Mouse (Mus musculus) lung, postnatal 0 days (tissue): ENCODE measurements around the gene Actn2. TPM values are rescaled to one million over a fixed set of nuclear protein-coding genes. Genes with fewer than 3 reads are reported as not detected.

Experiments
- ATAC-seq: fragments of 200-750 bp; cut with Nextera tagmentation; 2 replicates; pipeline ENCODE4 v1.8.0; 2017; ENCODE audit warnings: moderate library complexity
- DNase-seq: peaks from one replicate; pipeline ENCODE4 v3.0.0-alpha.2; 2016; ENCODE audit warnings: low spot score
- H3K27ac ChIP-seq: fragments of 300-500 bp; sonication (generic); 2 replicates; pipeline ENCODE4 v1.5.1; 2014; ENCODE audit warnings: antibody characterized with exemption, mild to moderate bottlenecking, low read length, mixed read lengths
- H3K27me3 ChIP-seq: fragments of 300-500 bp; sonication (generic); replicated peaks from 2 replicates; pipeline ENCODE4 v1.6.1; 2014; ENCODE audit warnings: low read length, mixed read lengths; ENCODE audit not compliant: insufficient read depth
- H3K36me3 ChIP-seq: fragments of 300-500 bp; sonication (generic); 2 replicates; pipeline ENCODE4 v1.6.1; 2014; ENCODE audit warnings: low read length, mixed read lengths; ENCODE audit not compliant: insufficient read depth
- H3K4me1 ChIP-seq: fragments of 300-500 bp; sonication (generic); 2 replicates; pipeline ENCODE4 v1.6.1; 2014; ENCODE audit warnings: antibody characterized with exemption, low read depth, low read length, mixed read lengths; ENCODE audit not compliant: insufficient read depth
- H3K4me2 ChIP-seq: fragments of 300-500 bp; sonication (generic); replicated peaks from 2 replicates; pipeline ENCODE4 v1.6.1; 2014; ENCODE audit warnings: low read depth, mild to moderate bottlenecking, low read length, moderate library complexity, mixed read lengths
- H3K4me3 ChIP-seq: fragments of 300-500 bp; sonication (generic); 2 replicates; pipeline ENCODE4 v1.5.1; 2014; ENCODE audit warnings: low read depth, low read length
- H3K9ac ChIP-seq: fragments of 300-500 bp; sonication (generic); replicated peaks from 2 replicates; pipeline ENCODE4 v1.6.1; 2014; ENCODE audit warnings: low read depth, mild to moderate bottlenecking
- H3K9me3 ChIP-seq: fragments of 300-500 bp; sonication (generic); 2 replicates; pipeline ENCODE4 v1.6.1; 2016; ENCODE audit warnings: low read length, mixed read lengths
- CTCF ChIP-seq: IDR thresholded peaks from 2 replicates; pipeline ENCODE4 v1.5.1; 2016; ENCODE audit warnings: antibody characterized with exemption, mild to moderate bottlenecking
- EP300 ChIP-seq: IDR thresholded peaks from 2 replicates; pipeline ENCODE4 v1.6.1; 2016; ENCODE audit warnings: antibody characterized with exemption, mild to moderate bottlenecking, control low read depth
- WGBS: fragments of 180-500 bp; shearing (Covaris S2); extraction: QIAGEN DNeasy Blood & Tissue Kit; methylation state at CpG from one replicate; pipeline ENCODE4 v1.1.7; 2014; 5-methylcytosine and 5-hydroxymethylcytosine counted together
- polyA plus RNA-seq: library from polyadenylated mRNA; unstranded; fragments of >200 nt; fragmentation: Nextera tagmentation; extraction: Ambion mirVana; gene quantifications from 2 replicates; pipeline ENCODE4 v1.2.1, GENCODE M21; 2015

Gene Actn2
- polyA plus RNA-seq, 1 experiment from 2014 or later = 16.1 TPM

DNA sequence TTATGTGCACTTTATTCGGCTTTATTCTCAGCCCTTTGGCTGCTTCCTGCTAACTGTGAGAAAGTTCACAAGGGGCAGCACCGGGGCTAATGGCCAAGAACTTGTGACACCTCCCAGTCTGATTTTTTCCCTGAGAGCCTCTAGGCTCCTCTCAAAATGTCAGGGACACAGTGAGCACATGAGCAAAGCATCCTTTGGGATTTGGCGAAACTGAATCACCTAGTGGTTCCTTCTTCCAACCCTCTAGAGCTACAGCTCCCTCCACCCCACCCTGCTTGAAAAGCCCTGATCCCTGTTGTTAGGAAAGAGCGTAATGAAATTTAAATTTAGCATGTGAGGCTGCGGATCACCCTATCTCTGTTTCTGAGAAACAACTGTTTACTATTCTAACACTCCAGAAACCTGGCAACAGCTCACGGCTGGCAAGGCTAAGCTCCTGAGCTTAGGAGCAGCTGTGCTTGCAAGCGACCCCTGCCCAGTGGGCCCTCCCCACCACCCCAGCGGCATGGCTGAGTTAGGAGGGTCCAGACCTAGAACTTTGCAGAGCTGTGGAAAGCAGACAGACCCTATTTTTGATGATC lies 28.6 kb upstream of the Actn2 start:
- Histone ChIP-seq H3K27me3 (no peaks in the 10 kb centered on the region), H3K9ac (no peak overlapping the region), H3K9me3 (no peaks in the 10 kb centered on the region), H3K27ac (no peak overlapping the region), H3K4me1 (no peaks in the 10 kb centered on the region), H3K4me2 (no peak overlapping the region), H3K36me3 (no peaks in the 10 kb centered on the region), H3K4me3 (no peak overlapping the region)
- ATAC-seq (peak; percentile 60), DNase-seq (peak; percentile 32)
- no peak for TF ChIP-seq EP300
- no peak for TF ChIP-seq CTCF
- 41% methylated on average over 8 of the region's 8 CpGs for WGBS

DNA sequence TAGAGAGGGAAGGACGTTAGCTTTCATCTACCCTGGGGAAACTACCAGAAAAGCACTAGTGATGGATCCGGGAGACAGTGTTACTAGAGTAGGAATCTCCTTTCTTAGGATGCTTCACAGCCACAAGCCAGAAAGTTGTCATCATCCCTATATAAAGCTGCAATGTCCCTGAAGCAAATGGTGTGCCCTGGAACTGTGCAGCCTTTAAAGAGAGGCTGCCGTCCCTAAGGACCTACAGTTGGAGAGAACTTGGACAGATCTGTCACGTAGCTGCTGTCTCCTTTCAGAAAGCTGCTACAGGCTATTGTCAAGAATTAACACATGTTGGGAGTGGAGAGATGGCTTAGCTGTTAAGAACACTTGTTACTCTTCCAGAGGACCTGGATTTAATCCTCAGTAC lies 20.9 kb upstream of the Actn2 start:
- H3K27ac ChIP-seq = no peak overlapping the region
- H3K4me3 ChIP-seq = no peak overlapping the region
- no peak for ATAC-seq
- no peaks in the 10 kb centered on the region for H3K27me3 ChIP-seq
- TF ChIP-seq EP300 (no peak), CTCF (no peak)
- no peak for DNase-seq
- no peaks in the 10 kb centered on the region for H3K9me3 ChIP-seq
- no peak overlapping the region for H3K9ac ChIP-seq
- 67% methylated on average over 4 of the region's 4 CpGs for WGBS
- no peaks in the 10 kb centered on the region for H3K4me1 ChIP-seq
- H3K4me2 ChIP-seq = no peak overlapping the region
- no peaks in the 10 kb centered on the region for H3K36me3 ChIP-seq

DNA sequence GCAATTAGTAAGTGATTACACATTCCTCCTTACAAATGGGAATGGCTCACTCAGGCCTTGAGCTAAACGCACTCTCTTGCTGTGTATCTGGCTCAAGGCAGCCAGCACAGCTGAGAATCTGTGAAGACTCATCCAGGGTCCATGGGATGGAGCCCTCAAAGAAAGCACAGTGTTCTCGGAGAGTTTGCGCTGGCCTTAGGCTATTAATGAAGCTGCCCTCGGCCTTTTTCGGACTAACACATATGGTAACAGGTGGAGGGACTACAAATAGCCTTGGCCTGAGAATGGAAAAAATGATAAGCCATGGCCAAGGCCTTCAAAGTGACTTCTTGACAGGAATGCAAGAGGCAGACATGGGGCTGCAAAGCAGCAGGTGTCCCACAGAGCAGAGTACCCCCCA lies 17.0 kb upstream of the Actn2 start:
- Histone ChIP-seq H3K27me3 (no peaks in the 10 kb centered on the region), H3K9ac (no peak overlapping the region), H3K4me2 (no peak overlapping the region), H3K4me1 (no peaks in the 10 kb centered on the region), H3K4me3 (no peak overlapping the region), H3K9me3 (no peaks in the 10 kb centered on the region), H3K27ac (no peak overlapping the region), H3K36me3 (no peaks in the 10 kb centered on the region)
- WGBS = 74% methylated on average over 5 of the region's 5 CpGs
- no peak for TF ChIP-seq CTCF
- TF ChIP-seq EP300 = no peak
- ATAC-seq = no peak
- DNase-seq = no peak

DNA sequence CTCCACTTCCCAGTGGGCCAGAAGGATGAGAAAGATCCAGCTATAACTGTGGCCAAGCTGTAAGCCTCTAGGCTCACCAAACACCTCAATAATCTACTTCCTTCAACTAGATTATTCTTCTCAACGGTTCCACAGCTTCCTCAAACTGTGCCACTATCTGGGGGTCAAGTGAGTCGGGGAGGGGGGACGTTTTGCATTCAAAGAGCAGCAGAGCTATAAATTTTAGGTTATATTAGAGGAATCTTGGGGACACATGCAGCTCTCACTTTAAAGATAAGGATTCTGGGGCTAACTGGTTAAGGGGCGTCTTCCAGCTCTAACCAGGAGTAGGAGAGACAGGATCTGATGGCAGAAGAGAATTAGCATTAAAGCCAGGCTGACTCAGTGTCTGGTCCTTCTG lies 15.6 kb upstream of the Actn2 start:
- no peak overlapping the region for H3K9ac ChIP-seq
- H3K36me3 ChIP-seq = no peaks in the 10 kb centered on the region
- WGBS = 40% methylated on average over 4 of the region's 4 CpGs
- no peaks in the 10 kb centered on the region for H3K4me1 ChIP-seq
- DNase-seq = no peak
- H3K27ac ChIP-seq = no peak overlapping the region
- no peak for ATAC-seq
- H3K4me3 ChIP-seq = no peak overlapping the region
- no peaks in the 10 kb centered on the region for H3K9me3 ChIP-seq
- no peaks in the 10 kb centered on the region for H3K27me3 ChIP-seq
- no peak for TF ChIP-seq EP300
- no peak for TF ChIP-seq CTCF
- no peak overlapping the region for H3K4me2 ChIP-seq

DNA sequence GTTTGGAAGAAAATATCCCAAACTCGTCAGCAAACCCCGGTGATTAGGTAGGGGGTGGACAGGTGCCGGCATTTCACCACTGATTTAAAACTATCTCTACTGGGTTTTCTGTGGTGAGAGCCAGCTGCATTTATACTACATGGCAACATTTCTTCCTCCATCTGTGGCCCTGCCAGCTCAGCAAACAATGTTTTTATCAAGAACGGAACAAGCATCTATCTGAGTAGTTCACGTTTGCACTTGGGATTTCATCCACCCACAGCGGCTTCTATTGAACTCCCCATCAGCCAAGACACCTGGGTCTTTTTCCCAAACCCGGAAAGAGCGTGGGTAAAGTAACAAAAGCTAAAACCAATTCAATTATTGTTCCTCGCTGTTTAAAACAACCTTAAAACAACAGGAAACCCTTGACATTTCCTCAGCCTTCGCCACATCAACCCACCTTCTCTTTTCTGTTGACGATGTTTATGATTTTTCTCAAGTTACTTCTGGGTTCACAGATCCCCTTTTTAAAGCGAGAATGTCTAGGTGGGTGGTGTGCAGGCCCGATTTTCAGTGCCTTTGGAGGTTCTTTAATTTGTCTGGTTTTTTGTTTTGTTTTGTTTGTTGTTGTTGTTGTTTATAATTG lies 8.8 kb upstream of the Actn2 start:
- WGBS = 56% methylated on average over 13 of the region's 13 CpGs
- H3K9ac ChIP-seq = no peak overlapping the region
- DNase-seq = no peak
- TF ChIP-seq EP300 (no peak), CTCF (no peak)
- no peaks in the 10 kb centered on the region for H3K4me1 ChIP-seq
- H3K27ac ChIP-seq = no peak overlapping the region
- no peaks in the 10 kb centered on the region for H3K36me3 ChIP-seq
- H3K4me2 ChIP-seq = no peak overlapping the region
- no peaks in the 10 kb centered on the region for H3K27me3 ChIP-seq
- H3K4me3 ChIP-seq = no peak overlapping the region
- no peak for ATAC-seq
- no peaks in the 10 kb centered on the region for H3K9me3 ChIP-seq

DNA sequence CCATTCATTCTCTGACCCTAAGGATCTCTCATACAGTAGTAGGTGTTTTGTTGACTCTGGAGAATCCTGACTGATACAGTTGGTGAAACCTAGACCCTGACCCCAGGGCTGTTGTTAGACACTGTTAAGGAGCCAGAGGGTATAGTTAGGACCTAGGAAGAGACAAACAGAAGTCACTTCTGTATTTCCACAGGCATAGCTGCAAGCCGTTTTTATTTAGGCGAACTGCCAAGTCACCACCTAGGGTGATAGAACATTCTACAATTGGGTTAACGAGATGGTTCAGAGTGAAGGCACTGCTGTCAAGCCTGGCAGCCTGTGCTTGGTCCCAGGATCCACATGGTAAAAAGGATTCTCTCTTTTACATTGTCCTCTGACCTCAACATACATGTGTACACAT lies 6.3 kb upstream of the Actn2 start:
- 76% methylated on average over 3 of the region's 3 CpGs for WGBS
- H3K9me3 ChIP-seq = no peaks in the 10 kb centered on the region

More for the DNA sequence above, 6.3 kb upstream of the Actn2 start:
- H3K36me3 ChIP-seq = no peaks in the 10 kb centered on the region
- no peak overlapping the region for H3K27ac ChIP-seq
- no peak for ATAC-seq
- H3K4me2 ChIP-seq = no peak overlapping the region
- no peaks in the 10 kb centered on the region for H3K4me1 ChIP-seq
- no peak overlapping the region for H3K9ac ChIP-seq
- no peak for TF ChIP-seq CTCF
- no peak for TF ChIP-seq EP300
- H3K4me3 ChIP-seq = no peak overlapping the region
- no peak for DNase-seq
- H3K27me3 ChIP-seq = no peaks in the 10 kb centered on the region
